Mouse (Mus musculus): ENCODE results near the gene Lpp.

GRCm38 (mm10) chr16:24399524-24399923, 6.2 kb downstream of the Lpp start:
- no peak for TF ChIP-seq CTCF (IDR thresholded peaks at IDR 0.05; ENCODE audit: insufficient read depth, low read length)
- TF ChIP-seq POLR2A (IDR thresholded peaks at IDR 0.05; ENCODE audit: borderline replicate concordance, extremely low read depth, low read depth, low read length): no peak

All from lung, adult 2 months (tissue).